Mouse (Mus musculus): Measurements from ENCODE around the gene Plcd1.
A peak's percentile ranks its signal among the peaks of the same experiment; 100 is the strongest.

DNA sequence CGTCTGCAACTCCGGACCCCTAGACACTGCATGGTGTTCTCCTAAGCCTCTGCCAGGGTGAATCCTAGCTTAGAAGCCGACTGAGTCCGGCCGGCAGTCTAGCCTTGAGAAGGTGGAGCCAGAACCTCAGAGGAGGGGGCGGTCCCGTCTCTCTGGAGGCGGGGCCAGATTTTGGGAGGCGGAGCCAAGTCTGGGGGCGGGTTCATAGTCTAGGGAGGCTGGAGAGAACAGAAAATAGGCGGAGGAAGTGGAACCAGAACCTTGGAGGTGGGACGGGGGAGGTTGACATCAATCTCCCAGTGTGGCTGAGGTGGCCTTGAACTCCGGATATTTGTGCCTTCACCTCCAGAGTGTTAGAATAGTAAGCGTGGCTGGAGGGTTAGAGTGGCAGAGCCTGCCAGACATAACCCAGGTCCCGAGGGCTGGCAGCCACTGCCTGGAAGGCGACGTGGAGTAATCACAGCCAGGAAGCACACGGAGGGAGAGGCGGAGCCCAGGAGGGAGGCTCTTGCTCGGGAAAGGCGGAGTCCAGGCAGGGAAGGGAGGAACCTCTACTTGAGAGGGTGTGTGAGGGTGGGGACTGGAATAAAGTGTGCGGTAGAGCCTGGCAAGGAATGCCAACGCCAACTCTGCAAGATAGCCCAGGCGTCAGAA lies 5.0 kb downstream of the Plcd1 start:
- TF ChIP-seq CTCF (IDR thresholded peaks at IDR 0.05; ENCODE audit: extremely low read depth, insufficient read length, insufficient replicate concordance, low read depth, low read length) (no peak), POLR2A (IDR thresholded peaks at IDR 0.05; ENCODE audit: low read depth, low read length) (peak; percentile 90)

Data from small intestine, adult 2 months (tissue).